Mouse (Mus musculus) G1E (cell line): ENCODE measurements around the gene Arl6ip4.

Experiments
- CTCF ChIP-seq: IDR thresholded peaks from 2 replicates; pipeline ENCODE4 v1.5.1; 2012; ENCODE audit warnings: low read depth, low read length, inconsistent platforms, mixed read lengths
- GATA1 ChIP-seq: IDR thresholded peaks from 2 replicates; pipeline ENCODE4 v1.6.1; 2012; ENCODE audit warnings: borderline replicate concordance, low read length, inconsistent platforms, mixed read lengths
- POLR2AphosphoS5 ChIP-seq: IDR thresholded peaks from 2 replicates; pipeline ENCODE4 v1.6.1; 2012; ENCODE audit warnings: low read depth, low read length, inconsistent platforms; ENCODE audit not compliant: insufficient replicate concordance
- TAL1 ChIP-seq: conservative IDR thresholded peaks from 2 replicates; pipeline ENCODE4 v1.6.1; 2012; ENCODE audit warnings: low read depth, low read length, inconsistent platforms, mixed read lengths

DNA sequence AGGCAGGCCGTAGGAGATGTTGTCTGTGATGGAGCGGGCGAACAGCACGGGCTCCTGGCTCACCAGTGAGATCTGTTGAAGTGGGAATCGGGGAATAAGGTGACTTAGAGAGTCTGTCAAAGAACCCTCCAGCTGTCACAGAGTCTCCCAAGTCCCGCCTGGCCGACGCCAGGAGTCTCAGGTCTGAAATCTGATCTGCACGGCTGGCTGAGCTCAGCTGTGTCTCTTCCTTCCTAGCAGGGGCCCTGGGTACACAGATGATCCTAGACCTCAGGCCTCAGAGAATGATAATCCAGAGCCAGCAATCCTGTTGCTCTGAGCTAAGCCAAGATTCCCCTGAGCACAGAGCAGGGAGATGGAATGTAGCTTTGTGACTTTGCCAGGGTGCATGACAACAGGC lies 42.2 kb upstream of the Arl6ip4 start:
- no peak for TF ChIP-seq CTCF
- TF ChIP-seq POLR2AphosphoS5, result no peak
- no peak for TF ChIP-seq GATA1
- no peak for TF ChIP-seq TAL1
